Comparison of ENCODE assay signal across 8 mouse cellular contexts in genomic region chr16:17761074-17761473, GRCm38 (mm10). TPM values are rescaled to one million over a fixed set of nuclear protein-coding genes. Genes with fewer than 3 reads are reported as not detected.
DNase-seq lines count a peak whose midpoint lies in the region; ATAC-seq and TF ChIP-seq lines count a peak whose summit lies in the region.

No protein-coding gene starts in this region.

- peaks cover 39% of the 10 kb centered on the region for H3K4me1 ChIP-seq in kidney, embryonic 15.5 days
- H3K4me1 ChIP-seq in hindbrain, embryonic 15.5 days (replicated peaks) = peaks cover 41% of the 10 kb centered on the region
- peaks cover 15% of the 10 kb centered on the region for H3K4me1 ChIP-seq in midbrain, postnatal 0 days (ENCODE audit: insufficient read depth, low read length)

- H3K4me2 ChIP-seq in kidney, embryonic 15.5 days = peak overlapping the region; percentile 90
- peak overlapping the region; percentile 81 for H3K4me2 ChIP-seq in hindbrain, embryonic 15.5 days
- H3K4me2 ChIP-seq in midbrain, postnatal 0 days (ENCODE audit: low read depth, low read length, poor library complexity, severe bottlenecking) = peak overlapping the region; percentile 80

- TF ChIP-seq CTCF in midbrain, postnatal 0 days (IDR thresholded peaks at IDR 0.05) = no peak

- no peak overlapping the region for H3K9ac ChIP-seq in kidney, embryonic 15.5 days
- H3K9ac ChIP-seq in hindbrain, embryonic 15.5 days = no peak overlapping the region
- H3K9ac ChIP-seq in midbrain, postnatal 0 days (replicated peaks; ENCODE audit: low read length, poor library complexity, severe bottlenecking) = no peak overlapping the region; the same call in 1 of the 2 replicates

- H3K36me3 ChIP-seq in kidney, embryonic 15.5 days = peaks cover 18% of the 10 kb centered on the region
- peaks cover 14% of the 10 kb centered on the region; the same call in 1 of the 2 replicates for H3K36me3 ChIP-seq in hindbrain, embryonic 15.5 days
- peaks cover 3% of the 10 kb centered on the region for H3K36me3 ChIP-seq in midbrain, postnatal 0 days (ENCODE audit: insufficient read depth, low read length)

- intact Hi-C loops in left cerebral cortex, postnatal 14 days (cut with DNase I) = loop anchor here (5.0 kb wide), 1 partner anchor 51 kb away; no protein-coding TSS in a partner anchor

- WGBS in kidney, embryonic 15.5 days = 15% methylated on average over 1 of the region's 1 CpGs
- 50% methylated on average over 1 of the region's 1 CpGs for WGBS in hindbrain, embryonic 15.5 days
- WGBS in midbrain, postnatal 0 days = 69% methylated on average over 1 of the region's 1 CpGs

- H3K27me3 ChIP-seq in kidney, embryonic 15.5 days = no peaks in the 10 kb centered on the region
- no peaks in the 10 kb centered on the region for H3K27me3 ChIP-seq in hindbrain, embryonic 15.5 days
- H3K27me3 ChIP-seq in midbrain, postnatal 0 days (ENCODE audit: insufficient read depth, low read length) = no peaks in the 10 kb centered on the region

- no peak for ATAC-seq in kidney, embryonic 15.5 days (replicated peaks; ENCODE audit: low FRiP score)
- peak; percentile 59 for ATAC-seq in common myeloid progenitor, adult 5-6 weeks (replicated peaks; ENCODE audit: low read depth, poor library complexity, severe bottlenecking)
- ATAC-seq in hindbrain, embryonic 15.5 days (ENCODE audit: low FRiP score, low read depth) = no peak
- ATAC-seq in midbrain, postnatal 0 days (ENCODE audit: low FRiP score) = no peak
- no peak for ATAC-seq in cerebellum, adult (ENCODE audit: insufficient number of reproducible peaks, low FRiP score, low TSS enrichment)

- no peak for DNase-seq in kidney, adult 11 months
- DNase-seq in midbrain, postnatal 0 days (ENCODE audit: low spot score) = no peak
- no peak for DNase-seq in left cerebral cortex, postnatal 14 days (ENCODE audit: low spot score in 2 of 2)
- DNase-seq in left cerebral cortex, adult 18-20 months (ENCODE audit: low spot score in 2 of 2) = no peak

- no peak overlapping the region for H3K27ac ChIP-seq in kidney, embryonic 15.5 days
- no peak overlapping the region for H3K27ac ChIP-seq in hindbrain, embryonic 15.5 days (replicated peaks)
- H3K27ac ChIP-seq in midbrain, postnatal 0 days (ENCODE audit: low read depth, low read length) = no peak overlapping the region

- no peak overlapping the region for H3K4me3 ChIP-seq in kidney, embryonic 15.5 days (replicated peaks)
- H3K4me3 ChIP-seq in hindbrain, embryonic 15.5 days = peak overlapping the region; percentile 80; the same call in 1 of the 2 replicates
- H3K4me3 ChIP-seq in midbrain, postnatal 0 days (ENCODE audit: low read depth, low read length) = peak overlapping the region; percentile 72; the same call in 1 of the 2 replicates

- H3K9me3 ChIP-seq in kidney, embryonic 15.5 days (replicated peaks) = no peaks in the 10 kb centered on the region
- no peaks in the 10 kb centered on the region for H3K9me3 ChIP-seq in hindbrain, embryonic 15.5 days
- no peaks in the 10 kb centered on the region for H3K9me3 ChIP-seq in midbrain, postnatal 0 days (ENCODE audit: low read length)

RNA-seq across cellular contexts. Expression of gene Klhl22, which starts 1.7 kb away (rescaled TPM):
- polyA plus RNA-seq in kidney, embryonic 15.5 days (2015; fragmentation: Nextera tagmentation; extraction: Ambion mirVana) = 65.1 and 71.4 TPM in 2 replicates
- 27.0 and 33.2 TPM in 2 replicates for total RNA-seq in common myeloid progenitor, adult 5-6 weeks (2017)
- polyA plus RNA-seq in hindbrain, embryonic 15.5 days (2015; fragmentation: Nextera tagmentation; extraction: Ambion mirVana) = 85.1 and 95.0 TPM in 2 replicates
- 150 and 156 TPM in 2 replicates for total RNA-seq in midbrain, postnatal 0 days (2014; rRNA removed)
- polyA plus RNA-seq in midbrain, postnatal 0 days (2015; fragmentation: Nextera tagmentation; extraction: Ambion mirVana) = 79.3 and 82.6 TPM in 2 replicates
- total RNA-seq in left cerebral cortex, postnatal 14 days (2021) = 10 to 100 TPM; 93.6 to 98.8 TPM
- 100 to 1,000 TPM in 1 of 2 experiments, 10 to 100 TPM in 1; 96.9 to 103 TPM for total RNA-seq in left cerebral cortex, adult 18-20 months (2021)

RNA-seq across cellular contexts. Expression of gene Med15, which starts 28.4 kb away (rescaled TPM):
- polyA plus RNA-seq in kidney, embryonic 15.5 days (2015; fragmentation: Nextera tagmentation; extraction: Ambion mirVana) = 44.4 and 47.9 TPM in 2 replicates
- 21.4 and 30.8 TPM in 2 replicates for total RNA-seq in common myeloid progenitor, adult 5-6 weeks (2017)
- 45.7 and 54.2 TPM in 2 replicates for polyA plus RNA-seq in hindbrain, embryonic 15.5 days (2015; fragmentation: Nextera tagmentation; extraction: Ambion mirVana)
- total RNA-seq in midbrain, postnatal 0 days (2014; rRNA removed) = 58.3 and 60.7 TPM in 2 replicates
- polyA plus RNA-seq in midbrain, postnatal 0 days (2015; fragmentation: Nextera tagmentation; extraction: Ambion mirVana) = 43.0 and 49.3 TPM in 2 replicates
- total RNA-seq in left cerebral cortex, postnatal 14 days (2021) = 10 to 100 TPM; 68.9 to 70.1 TPM
- total RNA-seq in left cerebral cortex, adult 18-20 months (2021) = 10 to 100 TPM; 68.3 to 71.6 TPM

RNA-seq across cellular contexts. Expression of gene Scarf2, which starts 36.0 kb away (rescaled TPM):
- polyA plus RNA-seq in kidney, embryonic 15.5 days (2015; fragmentation: Nextera tagmentation; extraction: Ambion mirVana) = 10.8 and 12.3 TPM in 2 replicates
- not detected in 2 replicates for total RNA-seq in common myeloid progenitor, adult 5-6 weeks (2017)
- polyA plus RNA-seq in hindbrain, embryonic 15.5 days (2015; fragmentation: Nextera tagmentation; extraction: Ambion mirVana) = 2.0 and 2.3 TPM in 2 replicates
- 8.5 and 12.6 TPM in 2 replicates for total RNA-seq in midbrain, postnatal 0 days (2014; rRNA removed)
- 2.1 and 2.4 TPM in 2 replicates for polyA plus RNA-seq in midbrain, postnatal 0 days (2015; fragmentation: Nextera tagmentation; extraction: Ambion mirVana)
- 1 to 10 TPM; 3.8 to 4.5 TPM for total RNA-seq in left cerebral cortex, postnatal 14 days (2021)
- total RNA-seq in left cerebral cortex, adult 18-20 months (2021) = 1 to 10 TPM; 3.5 to 3.6 TPM
